Mouse (Mus musculus) forebrain, embryonic 11.5 days (tissue): ENCODE measurements around the gene Ncam1. TPM values are rescaled to one million over a fixed set of nuclear protein-coding genes. Genes with fewer than 3 reads are reported as not detected.

Experiments used
- ATAC-seq: fragments of 200-750 bp; cut with Nextera tagmentation; replicated peaks from 2 replicates; pipeline ENCODE4 v1.8.0; 2017; ENCODE audit warnings: moderate TSS enrichment; ENCODE audit not compliant: low FRiP score
- DNase-seq: peaks from one replicate; pipeline ENCODE4 v3.0.0-alpha.2; 2017; ENCODE audit warnings: low spot score
- H3K27ac ChIP-seq: fragments of 300-500 bp; sonication (generic); 2 replicates; pipeline ENCODE4 v1.5.1; 2014; ENCODE audit warnings: low read depth, low read length
- H3K27me3 ChIP-seq: fragments of 300-500 bp; sonication (generic); 2 replicates; pipeline ENCODE4 v1.6.1; 2014; ENCODE audit warnings: mild to moderate bottlenecking, low read length, mixed read lengths; ENCODE audit not compliant: control insufficient read depth, insufficient read depth
- H3K36me3 ChIP-seq: fragments of 300-500 bp; sonication (generic); 2 replicates; pipeline ENCODE4 v1.6.1; 2014; ENCODE audit warnings: mild to moderate bottlenecking, low read length, moderate library complexity, mixed read lengths; ENCODE audit not compliant: control insufficient read depth, insufficient read depth
- H3K4me1 ChIP-seq: fragments of 300-500 bp; sonication (generic); replicated peaks from 2 replicates; pipeline ENCODE4 v1.6.1; 2014; ENCODE audit warnings: low read length, mixed read lengths; ENCODE audit not compliant: control insufficient read depth, insufficient read depth
- H3K4me2 ChIP-seq: fragments of 300-500 bp; sonication (generic); 2 replicates; pipeline ENCODE4 v1.6.1; 2014; ENCODE audit warnings: low read depth, mild to moderate bottlenecking, low read length, moderate library complexity, mixed read lengths; ENCODE audit not compliant: severe bottlenecking
- H3K4me3 ChIP-seq: fragments of 300-500 bp; sonication (generic); 2 replicates; pipeline ENCODE4 v1.5.1; 2014; ENCODE audit warnings: low read depth, low read length
- H3K9ac ChIP-seq: fragments of 300-500 bp; sonication (generic); 2 replicates; pipeline ENCODE4 v1.6.1; 2014; ENCODE audit warnings: low read length
- H3K9me3 ChIP-seq: fragments of 300-500 bp; sonication (generic); 2 replicates; pipeline ENCODE4 v1.6.1; 2016; ENCODE audit warnings: low read length, mixed read lengths; ENCODE audit not compliant: control insufficient read depth
- WGBS: fragments of 180-500 bp; shearing (Covaris S2); extraction: QIAGEN DNeasy Blood & Tissue Kit; methylation state at CpG from one replicate; pipeline ENCODE4 v1.1.7; 2014; 5-methylcytosine and 5-hydroxymethylcytosine counted together
- polyA plus RNA-seq: library from polyadenylated mRNA; unstranded; fragments of >200 nt; fragmentation: Nextera tagmentation; extraction: Ambion mirVana; gene quantifications from 2 replicates; pipeline ENCODE4 v1.2.1, GENCODE M21; 2014

Gene Ncam1
- polyA plus RNA-seq, 1 experiment from 2014 or later: 69.6 TPM

DNA sequence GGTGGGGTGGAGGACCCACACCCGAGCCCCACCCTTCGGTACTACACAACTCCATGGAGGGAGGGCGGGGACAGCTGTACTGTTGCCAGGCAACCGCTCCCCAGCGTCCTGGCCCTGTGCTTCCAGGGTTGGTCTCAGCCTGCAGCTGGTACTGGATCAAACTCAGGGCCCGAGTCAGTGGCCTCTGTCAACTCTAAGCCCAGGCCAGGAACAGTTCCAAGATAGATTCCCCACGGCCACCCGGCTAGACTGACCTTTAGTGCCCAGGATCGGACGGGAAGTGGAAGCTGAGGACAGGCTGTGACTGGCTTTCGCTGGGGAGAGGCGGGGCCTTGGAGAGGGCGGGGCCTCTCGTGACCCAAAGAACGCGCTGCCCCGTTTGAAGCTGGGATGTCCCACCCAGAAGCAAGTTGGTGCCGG, 312.8 kb downstream of the Ncam1 start, which contains the start of gene Ttc12:
Ttc12 (minus strand) TSS at position 334 of the 420 bp plus-strand sequence.
- H3K4me1 ChIP-seq: no peaks in the 10 kb centered on the region
- peak within 1 kb of the TSS; percentile 53 for H3K9ac ChIP-seq
- H3K9me3 ChIP-seq: no peaks in the 10 kb centered on the region
- H3K27ac ChIP-seq: no peak within 1 kb of the TSS
- peak within 1 kb of the TSS; percentile 53 for H3K4me3 ChIP-seq
- peak; percentile 87 for ATAC-seq
- peak within 1 kb of the TSS; percentile 85 for H3K4me2 ChIP-seq
- WGBS: 1% methylated on average over 18 of the region's 18 CpGs
- DNase-seq: peak; percentile 86
- no peaks in the 10 kb centered on the region for H3K36me3 ChIP-seq
- H3K27me3 ChIP-seq: no peaks in the 10 kb centered on the region

GRCm38 (mm10) chr9:49485250-49485891, 313.4 kb downstream of the Ncam1 start:
- no peak overlapping the region for H3K27ac ChIP-seq
- no peaks in the 10 kb centered on the region for H3K36me3 ChIP-seq
- H3K4me2 ChIP-seq: peak overlapping the region; percentile 85
- peak overlapping the region; percentile 53 for H3K9ac ChIP-seq
- ATAC-seq: peak; percentile 54; the same call in 1 of the 2 replicates
- DNase-seq: peak; percentile 75
- WGBS: 4% methylated on average over 21 of the region's 21 CpGs
- H3K4me3 ChIP-seq: peak overlapping the region; percentile 53
- no peaks in the 10 kb centered on the region for H3K9me3 ChIP-seq
- H3K4me1 ChIP-seq: no peaks in the 10 kb centered on the region
- H3K27me3 ChIP-seq: no peaks in the 10 kb centered on the region

DNA sequence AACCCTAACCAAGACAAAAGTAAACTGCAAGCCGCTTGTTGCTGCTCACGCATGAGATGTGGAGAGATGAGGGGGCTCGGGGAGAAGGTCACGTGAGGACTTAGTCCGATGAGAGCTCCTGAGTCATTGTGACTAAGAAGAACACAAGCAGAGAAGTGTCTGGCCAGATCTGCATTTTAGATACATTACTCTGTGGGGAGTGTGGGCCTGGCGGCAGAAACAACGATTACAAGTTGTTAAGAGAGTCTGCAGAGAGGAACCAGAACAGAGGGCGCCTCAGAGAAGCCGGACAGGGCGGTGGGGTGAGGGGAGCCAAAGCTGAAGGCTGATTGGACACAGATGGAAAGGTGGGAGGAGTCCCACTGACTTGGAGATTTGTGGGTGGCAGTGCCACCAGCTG, 315.4 kb downstream of the Ncam1 start:
- Histone ChIP-seq H3K4me1 (no peaks in the 10 kb centered on the region), H3K4me2 (peak overlapping the region; percentile 31; the same call in 1 of the 2 replicates), H3K9ac (0 out of 2 replicates have a peak overlapping the region, but pooled peaks have one; percentile 7), H3K4me3 (no peak overlapping the region), H3K27ac (no peak overlapping the region), H3K9me3 (no peaks in the 10 kb centered on the region), H3K36me3 (no peaks in the 10 kb centered on the region), H3K27me3 (no peaks in the 10 kb centered on the region)
- ATAC-seq (no peak), DNase-seq (no peak)
- 32% methylated on average over 10 of the region's 10 CpGs for WGBS

GRCm38 (mm10) chr9:49472126-49472525, 326.6 kb downstream of the Ncam1 start:
- DNase-seq: no peak
- Histone ChIP-seq H3K4me1 (no peaks in the 10 kb centered on the region), H3K4me2 (no peak overlapping the region), H3K27me3 (no peaks in the 10 kb centered on the region), H3K9ac (no peak overlapping the region), H3K9me3 (no peaks in the 10 kb centered on the region), H3K36me3 (no peaks in the 10 kb centered on the region), H3K4me3 (no peak overlapping the region), H3K27ac (no peak overlapping the region)
- no peak for ATAC-seq
- 74% methylated on average over 11 of the region's 11 CpGs for WGBS

GRCm38 (mm10) chr9:49470946-49471345, 327.8 kb downstream of the Ncam1 start:
- Histone ChIP-seq H3K27ac (no peak overlapping the region), H3K9me3 (no peaks in the 10 kb centered on the region), H3K27me3 (no peaks in the 10 kb centered on the region), H3K4me2 (no peak overlapping the region), H3K4me1 (no peaks in the 10 kb centered on the region), H3K36me3 (no peaks in the 10 kb centered on the region), H3K9ac (no peak overlapping the region), H3K4me3 (no peak overlapping the region)
- DNase-seq: no peak
- no peak for ATAC-seq
- WGBS: 94% methylated on average over 6 of the region's 6 CpGs

- no peak overlapping the region for H3K9ac ChIP-seq
- H3K27ac ChIP-seq: no peak overlapping the region
- 92% methylated on average over 19 of the region's 19 CpGs for WGBS
- no peak overlapping the region for H3K4me3 ChIP-seq
- no peaks in the 10 kb centered on the region for H3K27me3 ChIP-seq
- DNase-seq (no peak), ATAC-seq (no peak)
- no peaks in the 10 kb centered on the region for H3K9me3 ChIP-seq
- no peaks in the 10 kb centered on the region for H3K4me1 ChIP-seq
- no peak overlapping the region for H3K4me2 ChIP-seq
- no peaks in the 10 kb centered on the region for H3K36me3 ChIP-seq
Observed at GRCm38 (mm10) chr9:49470006-49470405, 328.7 kb downstream of the Ncam1 start.

DNA sequence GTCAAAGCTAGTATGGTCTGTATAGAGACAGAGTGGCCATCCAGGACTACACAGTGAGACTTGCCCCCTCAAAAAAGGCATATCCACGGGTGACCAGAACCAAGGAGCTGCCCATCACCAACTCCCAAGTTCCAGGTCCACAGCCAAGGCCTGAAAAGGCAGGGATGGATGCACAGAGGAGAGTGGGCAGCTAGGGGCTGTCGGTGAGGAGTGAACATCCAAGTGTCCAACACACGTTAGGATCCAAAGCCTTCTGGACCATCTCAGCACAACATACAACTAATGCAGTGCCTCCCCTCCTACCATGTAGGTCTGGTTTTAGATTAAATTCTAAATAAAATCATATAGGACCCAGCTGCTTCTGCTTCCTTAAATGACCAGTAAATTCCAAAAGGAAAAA, 342.6 kb downstream of the Ncam1 start:
- Histone ChIP-seq H3K27me3 (no peaks in the 10 kb centered on the region), H3K36me3 (no peaks in the 10 kb centered on the region), H3K9me3 (no peaks in the 10 kb centered on the region), H3K4me2 (no peak overlapping the region), H3K9ac (no peak overlapping the region), H3K4me1 (no peaks in the 10 kb centered on the region), H3K27ac (no peak overlapping the region), H3K4me3 (no peak overlapping the region)
- 85% methylated on average over 3 of the region's 3 CpGs for WGBS
- no peak for DNase-seq
- ATAC-seq: no peak

DNA sequence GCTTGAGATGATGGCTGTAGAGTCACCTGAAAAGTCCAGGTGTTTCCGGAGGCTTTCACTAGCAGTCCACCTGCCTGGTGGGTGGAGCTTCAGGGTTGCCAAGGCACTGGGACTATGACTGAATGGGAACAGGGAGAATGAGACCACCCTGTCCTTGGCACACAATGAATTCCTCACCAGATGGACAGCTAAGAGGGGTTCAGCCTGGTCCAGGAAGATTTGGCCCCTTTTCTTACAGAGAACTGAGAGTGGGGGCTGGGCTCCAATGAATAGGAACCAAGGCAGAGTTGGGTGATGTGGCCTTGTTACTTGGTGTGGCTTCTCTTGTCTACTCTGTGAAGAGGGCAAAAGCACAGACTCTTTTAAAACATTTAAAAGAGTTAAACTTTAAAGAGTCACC, 346.3 kb downstream of the Ncam1 start:
- no peaks in the 10 kb centered on the region for H3K36me3 ChIP-seq
- H3K9me3 ChIP-seq: no peaks in the 10 kb centered on the region
- no peak overlapping the region for H3K9ac ChIP-seq
- no peak for DNase-seq
- H3K4me3 ChIP-seq: no peak overlapping the region
- no peak overlapping the region for H3K4me2 ChIP-seq
- no peak overlapping the region for H3K27ac ChIP-seq
- ATAC-seq: no peak
- H3K27me3 ChIP-seq: no peaks in the 10 kb centered on the region
- H3K4me1 ChIP-seq: no peaks in the 10 kb centered on the region
- 100% methylated on average over 1 of the region's 1 CpGs for WGBS
